In the genomic region with DNA sequence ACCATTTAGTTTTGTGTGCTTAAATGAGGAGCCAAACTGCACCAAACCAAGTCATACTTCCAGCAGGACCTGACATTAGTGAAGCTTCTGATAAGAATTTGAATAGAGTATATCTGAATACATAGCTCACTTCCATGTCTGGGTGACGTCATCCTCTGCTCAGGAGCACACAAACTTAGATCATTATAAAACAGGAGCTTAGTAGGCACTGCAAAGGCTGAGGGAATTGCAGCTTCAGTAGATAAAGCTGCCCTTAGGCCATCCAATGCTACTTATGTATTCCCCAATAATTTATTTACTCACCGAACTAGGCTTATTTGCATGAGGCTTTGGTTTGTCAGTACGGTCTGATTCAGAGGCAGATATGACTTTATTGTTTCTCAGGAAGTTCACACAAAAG, we compare ENCODE assay signal across 20 mouse cellular contexts.
DNase-seq lines count a peak whose midpoint lies in the region; ATAC-seq and TF ChIP-seq lines count a peak whose summit lies in the region.
"Had no signal": no experiment of that assay in that cellular context is flagged by ENCODE, and none has a peak within 500 bp of the region (broad histone marks: within the 10 kb centered on the region; RNA-seq: fewer than 3 reads in every experiment).

No protein-coding gene starts in this region.

- H3K4me1 ChIP-seq in forebrain, embryonic 11.5 days (replicated peaks; ENCODE audit: control insufficient read depth, insufficient read depth, low read length), result no peaks in the 10 kb centered on the region
- H3K4me1 ChIP-seq in forebrain, postnatal 0 days (ENCODE audit: insufficient read depth), result no peaks in the 10 kb centered on the region
- H3K4me1 ChIP-seq in midbrain, embryonic 13.5 days (replicated peaks), result peaks cover 26% of the 10 kb centered on the region
- peaks cover 7% of the 10 kb centered on the region; the same call in 1 of the 2 replicates for H3K4me1 ChIP-seq in midbrain, embryonic 11.5 days (ENCODE audit: control insufficient read depth, insufficient read depth, low read length)
- H3K4me1 ChIP-seq in midbrain, embryonic 15.5 days, result peaks cover 3% of the 10 kb centered on the region; the same call in 1 of the 2 replicates
- no peaks in the 10 kb centered on the region for H3K4me1 ChIP-seq in intestine, postnatal 0 days (replicated peaks; ENCODE audit: control insufficient read depth, insufficient read depth, low read length)
- H3K4me1 ChIP-seq: embryonic facial prominence, embryonic 12.5 days had no signal

- TF ChIP-seq CTCF in forebrain, postnatal 0 days (IDR thresholded peaks at IDR 0.05; ENCODE audit: low read depth), result no peak
- no peak for TF ChIP-seq CTCF in intestine, postnatal 0 days (IDR thresholded peaks at IDR 0.05; ENCODE audit: low read depth)

- ATAC-seq in forebrain, embryonic 11.5 days (replicated peaks; ENCODE audit: low FRiP score), result no peak
- ATAC-seq in forebrain, postnatal 0 days, result no peak
- 0 out of 2 replicates have a peak, but pooled peaks have one; percentile 53 for ATAC-seq in midbrain, embryonic 13.5 days
- no peak for ATAC-seq in midbrain, embryonic 11.5 days (ENCODE audit: low FRiP score)
- 0 out of 2 replicates have a peak, but pooled peaks have one; percentile 43 for ATAC-seq in midbrain, embryonic 15.5 days (replicated peaks)
- no peak for ATAC-seq in intestine, postnatal 0 days
- ATAC-seq: forebrain, embryonic 15.5 days had no signal

- 63% methylated on average over 3 of the region's 3 CpGs for WGBS in forebrain, embryonic 11.5 days
- 35% methylated on average over 3 of the region's 3 CpGs for WGBS in forebrain, postnatal 0 days
- WGBS in midbrain, embryonic 13.5 days, result 40% methylated on average over 3 of the region's 3 CpGs
- WGBS in midbrain, embryonic 11.5 days, result 67% methylated on average over 3 of the region's 3 CpGs
- 37% methylated on average over 3 of the region's 3 CpGs for WGBS in midbrain, embryonic 15.5 days
- 27% methylated on average over 3 of the region's 3 CpGs for WGBS in intestine, postnatal 0 days

- H3K27me3 ChIP-seq in forebrain, embryonic 11.5 days (ENCODE audit: control insufficient read depth, insufficient read depth, low read length), result no peaks in the 10 kb centered on the region
- no peaks in the 10 kb centered on the region for H3K27me3 ChIP-seq in forebrain, postnatal 0 days (ENCODE audit: insufficient read depth, low read length)
- no peaks in the 10 kb centered on the region for H3K27me3 ChIP-seq in midbrain, embryonic 13.5 days
- H3K27me3 ChIP-seq in midbrain, embryonic 11.5 days (ENCODE audit: control insufficient read depth, insufficient read depth, low read length), result no peaks in the 10 kb centered on the region
- 0 out of 2 replicates have a peak, but pooled peaks cover 3% of the 10 kb centered on the region for H3K27me3 ChIP-seq in midbrain, embryonic 15.5 days (replicated peaks)
- H3K27me3 ChIP-seq in intestine, postnatal 0 days (replicated peaks; ENCODE audit: control insufficient read depth, insufficient read depth, low read length), result no peaks in the 10 kb centered on the region
- H3K27me3 ChIP-seq: embryonic facial prominence, embryonic 12.5 days; embryonic facial prominence, embryonic 15.5 days; forebrain, embryonic 12.5 days; forebrain, embryonic 15.5 days; hindbrain, embryonic 13.5 days had no signal

- no peaks in the 10 kb centered on the region for H3K36me3 ChIP-seq in forebrain, embryonic 11.5 days (ENCODE audit: control insufficient read depth, insufficient read depth, low read length)
- no peaks in the 10 kb centered on the region for H3K36me3 ChIP-seq in forebrain, postnatal 0 days (ENCODE audit: insufficient read depth)
- no peaks in the 10 kb centered on the region for H3K36me3 ChIP-seq in midbrain, embryonic 13.5 days
- no peaks in the 10 kb centered on the region for H3K36me3 ChIP-seq in midbrain, embryonic 11.5 days (ENCODE audit: control insufficient read depth, insufficient read depth, low read length)
- no peaks in the 10 kb centered on the region for H3K36me3 ChIP-seq in midbrain, embryonic 15.5 days (replicated peaks)
- no peaks in the 10 kb centered on the region for H3K36me3 ChIP-seq in intestine, postnatal 0 days (ENCODE audit: control insufficient read depth, insufficient read depth)
- H3K36me3 ChIP-seq: embryonic facial prominence, embryonic 12.5 days; embryonic facial prominence, embryonic 15.5 days; forebrain, embryonic 12.5 days; forebrain, embryonic 15.5 days; hindbrain, embryonic 13.5 days had no signal

- peak; percentile 18 for DNase-seq in forebrain, embryonic 11.5 days (ENCODE audit: low spot score)
- DNase-seq in forebrain, postnatal 0 days, result no peak
- DNase-seq in midbrain, embryonic 11.5 days (ENCODE audit: low spot score, missing footprints), result no peak
- DNase-seq in kidney, postnatal 10 days, result no peak
- DNase-seq: adrenal gland, postnatal 10 days; cerebellum, adult 11 months; cerebellum, adult 2 months; cerebellum, adult 9-11 months; cerebellum, postnatal 25 days; gastrocnemius, postnatal 10 days; gastrocnemius, postnatal 36 days had no signal

- no peak overlapping the region for H3K27ac ChIP-seq in forebrain, embryonic 11.5 days (ENCODE audit: low read depth, low read length)
- no peak overlapping the region for H3K27ac ChIP-seq in forebrain, postnatal 0 days (ENCODE audit: low read depth, low read length)
- no peak overlapping the region for H3K27ac ChIP-seq in midbrain, embryonic 13.5 days
- no peak overlapping the region for H3K27ac ChIP-seq in midbrain, embryonic 11.5 days (ENCODE audit: low read depth, low read length)
- H3K27ac ChIP-seq in midbrain, embryonic 15.5 days, result no peak overlapping the region
- H3K27ac ChIP-seq in intestine, postnatal 0 days (ENCODE audit: low read depth, low read length), result no peak overlapping the region
- H3K27ac ChIP-seq: embryonic facial prominence, embryonic 12.5 days; embryonic facial prominence, embryonic 15.5 days; forebrain, embryonic 12.5 days; forebrain, embryonic 15.5 days; hindbrain, embryonic 13.5 days had no signal

- H3K4me3 ChIP-seq in forebrain, embryonic 11.5 days (ENCODE audit: low read depth, low read length), result no peak overlapping the region
- H3K4me3 ChIP-seq in forebrain, postnatal 0 days (ENCODE audit: low read depth, low read length), result no peak overlapping the region
- H3K4me3 ChIP-seq in midbrain, embryonic 13.5 days (replicated peaks), result no peak overlapping the region
- no peak overlapping the region for H3K4me3 ChIP-seq in midbrain, embryonic 11.5 days (ENCODE audit: low read depth, low read length)
- H3K4me3 ChIP-seq in midbrain, embryonic 15.5 days, result no peak overlapping the region
- H3K4me3 ChIP-seq in intestine, postnatal 0 days (ENCODE audit: low read depth, low read length), result no peak overlapping the region
- H3K4me3 ChIP-seq: embryonic facial prominence, embryonic 12.5 days; embryonic facial prominence, embryonic 15.5 days; forebrain, embryonic 12.5 days; forebrain, embryonic 15.5 days; hindbrain, embryonic 13.5 days had no signal

- no peaks in the 10 kb centered on the region for H3K9me3 ChIP-seq in forebrain, embryonic 11.5 days (ENCODE audit: control insufficient read depth, low read length)
- H3K9me3 ChIP-seq in forebrain, postnatal 0 days (ENCODE audit: low read length), result no peaks in the 10 kb centered on the region
- H3K9me3 ChIP-seq in midbrain, embryonic 13.5 days, result no peaks in the 10 kb centered on the region
- no peaks in the 10 kb centered on the region for H3K9me3 ChIP-seq in midbrain, embryonic 11.5 days (ENCODE audit: control insufficient read depth, low read length)
- no peaks in the 10 kb centered on the region for H3K9me3 ChIP-seq in midbrain, embryonic 15.5 days
- H3K9me3 ChIP-seq in intestine, postnatal 0 days (ENCODE audit: control insufficient read depth), result no peaks in the 10 kb centered on the region
- H3K9me3 ChIP-seq: embryonic facial prominence, embryonic 12.5 days; embryonic facial prominence, embryonic 15.5 days; forebrain, embryonic 12.5 days; forebrain, embryonic 15.5 days; hindbrain, embryonic 13.5 days had no signal

- H3K4me2 ChIP-seq in forebrain, embryonic 11.5 days (ENCODE audit: low read depth, low read length, severe bottlenecking), result no peak overlapping the region
- no peak overlapping the region for H3K4me2 ChIP-seq in forebrain, postnatal 0 days (ENCODE audit: low read depth)
- H3K4me2 ChIP-seq in midbrain, embryonic 13.5 days (replicated peaks), result no peak overlapping the region
- H3K4me2 ChIP-seq in midbrain, embryonic 11.5 days, result no peak overlapping the region
- no peak overlapping the region for H3K4me2 ChIP-seq in midbrain, embryonic 15.5 days
- no peak overlapping the region for H3K4me2 ChIP-seq in intestine, postnatal 0 days (replicated peaks; ENCODE audit: low read depth)
- H3K4me2 ChIP-seq: embryonic facial prominence, embryonic 12.5 days; embryonic facial prominence, embryonic 15.5 days; forebrain, embryonic 12.5 days; forebrain, embryonic 15.5 days; heart, embryonic 11.5 days; hindbrain, embryonic 13.5 days had no signal

- no peak overlapping the region for H3K9ac ChIP-seq in forebrain, embryonic 11.5 days (ENCODE audit: low read length)
- no peak overlapping the region for H3K9ac ChIP-seq in forebrain, postnatal 0 days
- H3K9ac ChIP-seq in midbrain, embryonic 13.5 days (replicated peaks), result no peak overlapping the region
- no peak overlapping the region for H3K9ac ChIP-seq in midbrain, embryonic 11.5 days (ENCODE audit: low read length)
- no peak overlapping the region for H3K9ac ChIP-seq in midbrain, embryonic 15.5 days
- no peak overlapping the region for H3K9ac ChIP-seq in intestine, postnatal 0 days (ENCODE audit: low read depth, low read length)
- H3K9ac ChIP-seq: embryonic facial prominence, embryonic 12.5 days; embryonic facial prominence, embryonic 15.5 days; forebrain, embryonic 12.5 days; forebrain, embryonic 15.5 days; hindbrain, embryonic 13.5 days had no signal

Comparison
In these comparisons a context has a peak if more than half of its experiments do, and no peak if none do; other contexts are left out.
1. ATAC-seq: peak in midbrain, embryonic 13.5 days (single experiment) and midbrain, embryonic 15.5 days (single experiment); none in forebrain, embryonic 11.5 days (single experiment), forebrain, postnatal 0 days (single experiment), midbrain, embryonic 11.5 days (single experiment) and intestine, postnatal 0 days (single experiment).